Mouse (Mus musculus): ENCODE data around the gene Ciz1. TPM values are rescaled to one million over a fixed set of nuclear protein-coding genes. Genes with fewer than 3 reads are reported as not detected.
A peak's percentile ranks its signal among the peaks of the same experiment; 100 is the strongest.

The Ciz1 gene
- polyA plus RNA-seq, 1 experiment from 2014 or later = 41.9 TPM

GRCm38 (mm10) chr2:32310096-32310845, 41.9 kb upstream of the Ciz1 start:
- H3K27ac ChIP-seq (ENCODE audit: low read length) = no peak overlapping the region
- no peaks in the 10 kb centered on the region for H3K27me3 ChIP-seq (ENCODE audit: control insufficient read depth, insufficient read depth, low read length)
- H3K4me1 ChIP-seq (ENCODE audit: control insufficient read depth, insufficient read depth, low read length) = peaks cover 26% of the 10 kb centered on the region
- no peak for ATAC-seq (ENCODE audit: insufficient read depth, low FRiP score)
- peaks cover 20% of the 10 kb centered on the region; the same call in 1 of the 2 replicates for H3K36me3 ChIP-seq (ENCODE audit: control insufficient read depth, insufficient read depth, low read length)
- H3K4me2 ChIP-seq (ENCODE audit: low read depth, low read length) = peak overlapping the region; percentile 100; the same call in 1 of the 2 replicates
- WGBS = 80% methylated on average over 18 of the region's 18 CpGs
- H3K4me3 ChIP-seq (replicated peaks; ENCODE audit: low read length) = no peak overlapping the region
- H3K9ac ChIP-seq (ENCODE audit: low read length) = no peak overlapping the region
- H3K9me3 ChIP-seq (replicated peaks; ENCODE audit: control insufficient read depth, low read length) = no peaks in the 10 kb centered on the region

- H3K9ac ChIP-seq (ENCODE audit: low read length) = peak overlapping the region; percentile 87
- no peaks in the 10 kb centered on the region for H3K27me3 ChIP-seq (ENCODE audit: control insufficient read depth, insufficient read depth, low read length)
- H3K4me1 ChIP-seq (ENCODE audit: control insufficient read depth, insufficient read depth, low read length) = peaks cover 40% of the 10 kb centered on the region
- 10% methylated on average over 42 of the region's 42 CpGs for WGBS
- no peak for ATAC-seq (ENCODE audit: insufficient read depth, low FRiP score)
- H3K36me3 ChIP-seq (ENCODE audit: control insufficient read depth, insufficient read depth, low read length) = 0 out of 2 replicates have a peak, but pooled peaks cover 7% of the 10 kb centered on the region
- H3K4me2 ChIP-seq (ENCODE audit: low read depth, low read length) = peak overlapping the region; percentile 100
- no peaks in the 10 kb centered on the region for H3K9me3 ChIP-seq (replicated peaks; ENCODE audit: control insufficient read depth, low read length)
- peak overlapping the region; percentile 46; the same call in 1 of the 2 replicates for H3K27ac ChIP-seq (ENCODE audit: low read length)
- H3K4me3 ChIP-seq (replicated peaks; ENCODE audit: low read length) = peak overlapping the region; percentile 72
Measured at GRCm38 (mm10) chr2:32311443-32312317, 40.4 kb upstream of the Ciz1 start.

- peak overlapping the region; percentile 72 for H3K4me3 ChIP-seq (replicated peaks; ENCODE audit: low read length)
- peak overlapping the region; percentile 87 for H3K9ac ChIP-seq (ENCODE audit: low read length)
- H3K27me3 ChIP-seq (ENCODE audit: control insufficient read depth, insufficient read depth, low read length) = no peaks in the 10 kb centered on the region
- H3K4me2 ChIP-seq (ENCODE audit: low read depth, low read length) = peak overlapping the region; percentile 100
- H3K27ac ChIP-seq (ENCODE audit: low read length) = peak overlapping the region; percentile 46; the same call in 1 of the 2 replicates
- peak; percentile 86 for ATAC-seq (ENCODE audit: insufficient read depth, low FRiP score)
- 0 out of 2 replicates have a peak, but pooled peaks cover 6% of the 10 kb centered on the region for H3K36me3 ChIP-seq (ENCODE audit: control insufficient read depth, insufficient read depth, low read length)
- H3K4me1 ChIP-seq (ENCODE audit: control insufficient read depth, insufficient read depth, low read length) = peaks cover 48% of the 10 kb centered on the region
- H3K9me3 ChIP-seq (replicated peaks; ENCODE audit: control insufficient read depth, low read length) = no peaks in the 10 kb centered on the region
- 2% methylated on average over 52 of the region's 56 CpGs for WGBS
Measured at GRCm38 (mm10) chr2:32312318-32312964, 39.7 kb upstream of the Ciz1 start.

- Histone ChIP-seq H3K9ac (ENCODE audit: low read length) (no peak overlapping the region), H3K27me3 (ENCODE audit: control insufficient read depth, insufficient read depth, low read length) (no peaks in the 10 kb centered on the region), H3K9me3 (replicated peaks; ENCODE audit: control insufficient read depth, low read length) (no peaks in the 10 kb centered on the region), H3K27ac (ENCODE audit: low read length) (peak overlapping the region; percentile 98; the same call in 1 of the 2 replicates), H3K4me3 (replicated peaks; ENCODE audit: low read length) (no peak overlapping the region), H3K36me3 (ENCODE audit: control insufficient read depth, insufficient read depth, low read length) (no peaks in the 10 kb centered on the region), H3K4me1 (ENCODE audit: control insufficient read depth, insufficient read depth, low read length) (peaks cover 59% of the 10 kb centered on the region), H3K4me2 (ENCODE audit: low read depth, low read length) (no peak overlapping the region)
- WGBS = 90% methylated on average over 14 of the region's 14 CpGs
- ATAC-seq (ENCODE audit: insufficient read depth, low FRiP score) = no peak
Measured at GRCm38 (mm10) chr2:32314831-32315230, 37.3 kb upstream of the Ciz1 start.

GRCm38 (mm10) chr2:32315751-32316150, 36.4 kb upstream of the Ciz1 start:
- peak overlapping the region; percentile 98 for H3K27ac ChIP-seq (ENCODE audit: low read length)
- ATAC-seq (ENCODE audit: insufficient read depth, low FRiP score) = peak; percentile 10; the same call in 1 of the 2 replicates
- WGBS = 10% methylated on average over 8 of the region's 8 CpGs
- no peaks in the 10 kb centered on the region for H3K36me3 ChIP-seq (ENCODE audit: control insufficient read depth, insufficient read depth, low read length)
- H3K9me3 ChIP-seq (replicated peaks; ENCODE audit: control insufficient read depth, low read length) = no peaks in the 10 kb centered on the region
- H3K4me1 ChIP-seq (ENCODE audit: control insufficient read depth, insufficient read depth, low read length) = peaks cover 58% of the 10 kb centered on the region
- no peaks in the 10 kb centered on the region for H3K27me3 ChIP-seq (ENCODE audit: control insufficient read depth, insufficient read depth, low read length)
- peak overlapping the region; percentile 52 for H3K9ac ChIP-seq (ENCODE audit: low read length)
- H3K4me3 ChIP-seq (replicated peaks; ENCODE audit: low read length) = no peak overlapping the region; the same call in 1 of the 2 replicates
- peak overlapping the region; percentile 27; the same call in 1 of the 2 replicates for H3K4me2 ChIP-seq (ENCODE audit: low read depth, low read length)

DNA sequence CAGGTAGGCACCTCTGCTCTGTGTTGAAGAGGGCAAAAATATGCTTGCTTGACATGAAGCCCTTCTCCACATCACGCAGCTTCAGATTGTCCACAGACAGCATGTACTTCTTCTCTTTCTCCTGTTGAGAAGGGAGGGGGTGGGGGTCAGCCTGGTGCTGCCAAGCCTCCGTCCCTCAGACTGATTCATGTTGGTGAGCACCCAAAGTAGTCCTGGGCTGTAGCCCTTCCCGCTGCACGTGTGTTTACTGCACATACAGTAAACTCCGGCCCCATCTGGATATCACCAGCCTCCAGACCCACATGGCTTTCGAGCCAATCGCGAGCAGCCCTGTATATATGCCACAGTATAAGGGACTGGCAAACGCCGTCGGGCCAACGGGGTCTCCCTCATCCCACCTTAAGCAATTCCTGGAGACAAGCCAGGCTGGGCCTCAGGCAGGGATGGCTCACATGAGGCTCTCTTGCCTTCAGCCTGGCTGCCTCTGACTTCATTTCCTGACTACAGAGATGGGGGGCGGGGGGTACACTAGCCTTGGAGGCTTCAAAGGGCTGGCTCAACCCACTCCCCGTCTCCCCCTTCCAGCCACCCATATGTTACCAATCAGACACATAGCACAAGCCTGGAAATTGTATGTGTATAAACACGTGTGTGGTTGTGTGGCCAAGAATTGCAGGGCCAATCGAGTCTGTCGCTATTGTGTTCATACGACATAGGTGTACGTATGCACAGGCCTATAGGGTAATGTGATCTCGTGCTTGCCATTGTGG, 35.1 kb upstream of the Ciz1 start:
- peak; percentile 17 for ATAC-seq (ENCODE audit: insufficient read depth, low FRiP score)
- peak overlapping the region; percentile 13; the same call in 1 of the 2 replicates for H3K4me2 ChIP-seq (ENCODE audit: low read depth, low read length)

DNA sequence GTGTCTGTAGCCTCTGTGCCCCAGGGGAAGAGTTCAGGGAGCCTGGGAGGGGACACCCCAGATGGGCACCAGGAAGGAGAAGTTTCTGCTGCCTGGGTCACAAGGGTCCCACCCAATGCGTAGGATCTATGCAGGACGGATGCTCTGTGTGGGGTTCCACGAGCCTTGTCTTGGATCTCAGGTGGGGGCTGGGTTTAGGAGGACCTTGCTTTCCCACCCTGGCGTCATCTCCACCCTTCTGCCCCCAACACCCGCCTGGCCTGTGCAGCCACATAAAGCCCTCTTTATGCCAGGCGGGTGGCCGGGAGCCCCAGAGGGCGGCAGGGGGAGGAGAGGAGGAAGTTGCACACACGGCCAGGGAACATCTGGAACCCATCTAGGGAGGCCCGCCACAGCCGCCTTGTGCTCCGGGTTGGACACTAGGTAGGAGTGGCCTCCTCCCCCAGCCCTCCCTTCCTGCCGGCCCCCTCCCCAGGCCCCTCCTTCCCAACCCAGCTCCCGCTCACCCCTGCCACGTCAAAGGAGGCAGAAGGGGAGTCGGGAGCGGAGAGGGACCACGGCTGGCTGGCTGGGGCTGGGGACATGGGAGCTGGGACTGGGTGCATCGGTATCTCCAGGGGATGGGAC, 34.2 kb upstream of the Ciz1 start:
- peak overlapping the region; percentile 50 for H3K4me3 ChIP-seq (replicated peaks; ENCODE audit: low read length)
- H3K27me3 ChIP-seq (ENCODE audit: control insufficient read depth, insufficient read depth, low read length) = no peaks in the 10 kb centered on the region
- H3K27ac ChIP-seq (ENCODE audit: low read length) = peak overlapping the region; percentile 98
- no peaks in the 10 kb centered on the region for H3K36me3 ChIP-seq (ENCODE audit: control insufficient read depth, insufficient read depth, low read length)
- H3K9ac ChIP-seq (ENCODE audit: low read length) = peak overlapping the region; percentile 84
- WGBS = 5% methylated on average over 19 of the region's 19 CpGs
- ATAC-seq (ENCODE audit: insufficient read depth, low FRiP score) = peak; percentile 84
- peaks cover 48% of the 10 kb centered on the region for H3K4me1 ChIP-seq (ENCODE audit: control insufficient read depth, insufficient read depth, low read length)
- no peaks in the 10 kb centered on the region for H3K9me3 ChIP-seq (replicated peaks; ENCODE audit: control insufficient read depth, low read length)
- peak overlapping the region; percentile 59 for H3K4me2 ChIP-seq (ENCODE audit: low read depth, low read length)

More for the DNA sequence above, 35.1 kb upstream of the Ciz1 start:
- H3K9ac ChIP-seq (ENCODE audit: low read length) = peak overlapping the region; percentile 84
- H3K36me3 ChIP-seq (ENCODE audit: control insufficient read depth, insufficient read depth, low read length) = no peaks in the 10 kb centered on the region
- peaks cover 48% of the 10 kb centered on the region for H3K4me1 ChIP-seq (ENCODE audit: control insufficient read depth, insufficient read depth, low read length)
- H3K27ac ChIP-seq (ENCODE audit: low read length) = peak overlapping the region; percentile 98
- WGBS = 42% methylated on average over 20 of the region's 20 CpGs
- no peaks in the 10 kb centered on the region for H3K9me3 ChIP-seq (replicated peaks; ENCODE audit: control insufficient read depth, low read length)
- H3K27me3 ChIP-seq (ENCODE audit: control insufficient read depth, insufficient read depth, low read length) = no peaks in the 10 kb centered on the region
- no peak overlapping the region for H3K4me3 ChIP-seq (replicated peaks; ENCODE audit: low read length)
